Mouse (Mus musculus) liver, adult 2 months (tissue): ENCODE results near the gene Cic. TPM values are rescaled to one million over a fixed set of nuclear protein-coding genes. Genes with fewer than 3 reads are reported as not detected.
A peak's percentile ranks its signal among the peaks of the same experiment; 100 is the strongest.

Source experiments
- DNase-seq: peaks from one replicate; pipeline ENCODE4 v3.0.0-alpha.2; 2011; ENCODE audit warnings: low read depth, low spot score; ENCODE audit errors: extremely low read depth
- H3K27ac ChIP-seq: fragments of 200-500 bp; replicated peaks from 2 replicates; pipeline ENCODE4 v1.5.1; 2012; ENCODE audit warnings: low read depth, mild to moderate bottlenecking, control low read depth, inconsistent platforms, low read length; ENCODE audit not compliant: insufficient read depth
- H3K27me3 ChIP-seq: fragments of 200-500 bp; 2 replicates; pipeline ENCODE4 v1.6.1; 2012; ENCODE audit warnings: mild to moderate bottlenecking, moderate library complexity, low read length, inconsistent platforms; ENCODE audit not compliant: control insufficient read depth, insufficient read depth
- H3K36me3 ChIP-seq: fragments of 200-500 bp; 2 replicates; pipeline ENCODE4 v1.6.1; 2012; ENCODE audit warnings: low read length, inconsistent platforms; ENCODE audit not compliant: control insufficient read depth, insufficient read depth
- H3K4me1 ChIP-seq: fragments of 200-500 bp; 2 replicates; pipeline ENCODE4 v1.6.1; 2011; ENCODE audit warnings: low read length; ENCODE audit not compliant: control insufficient read depth, insufficient read depth
- H3K4me3 ChIP-seq: fragments of 200-500 bp; 2 replicates; pipeline ENCODE4 v1.5.1; 2011; ENCODE audit warnings: low read depth, mild to moderate bottlenecking, control low read depth, low read length, moderate library complexity; ENCODE audit not compliant: insufficient read depth
- H3K79me2 ChIP-seq: fragments of 200-500 bp; 2 replicates; pipeline ENCODE4 v1.6.1; 2012; ENCODE audit warnings: inconsistent platforms, mild to moderate bottlenecking, low read length, moderate library complexity; ENCODE audit not compliant: control insufficient read depth, insufficient read depth
- H3K9ac ChIP-seq: fragments of 200-500 bp; 2 replicates; pipeline ENCODE4 v1.6.1; 2012; ENCODE audit warnings: low read depth, mild to moderate bottlenecking, control low read depth, inconsistent platforms, low read length
- CTCF ChIP-seq: fragments of 200-500 bp; IDR thresholded peaks from 2 replicates; pipeline ENCODE4 v1.5.1; 2011; ENCODE audit warnings: low read depth, low read length, control low read depth
- POLR2A ChIP-seq: fragments of 200-500 bp; IDR thresholded peaks from 2 replicates; pipeline ENCODE4 v1.6.1; 2011; ENCODE audit warnings: low read length, control low read depth; ENCODE audit not compliant: insufficient read depth; ENCODE audit errors: extremely low read depth
- WGBS: fragments of 180-500 bp; shearing (Covaris S2); methylation state at CpG from one replicate; pipeline ENCODE4 v1.1.7; 2018; 5-methylcytosine and 5-hydroxymethylcytosine counted together
- polyA plus RNA-seq: library from polyadenylated mRNA; depleted of rRNA; stranded (reverse); fragments of >200 nt; gene quantifications from 2 replicates; pipeline ENCODE4 v1.2.3, GENCODE M21; 2012; rRNA removed
- total RNA-seq: library from RNA; depleted of rRNA; stranded (reverse); fragments of >200 nt; gene quantifications from 2 replicates; pipeline ENCODE4 v1.2.3, GENCODE M21; 2014; rRNA removed

The Cic gene
- total RNA-seq (5.3 and 8.3 TPM in 2 replicates), polyA plus RNA-seq (18.3 and 23.3 TPM in 2 replicates)

DNA sequence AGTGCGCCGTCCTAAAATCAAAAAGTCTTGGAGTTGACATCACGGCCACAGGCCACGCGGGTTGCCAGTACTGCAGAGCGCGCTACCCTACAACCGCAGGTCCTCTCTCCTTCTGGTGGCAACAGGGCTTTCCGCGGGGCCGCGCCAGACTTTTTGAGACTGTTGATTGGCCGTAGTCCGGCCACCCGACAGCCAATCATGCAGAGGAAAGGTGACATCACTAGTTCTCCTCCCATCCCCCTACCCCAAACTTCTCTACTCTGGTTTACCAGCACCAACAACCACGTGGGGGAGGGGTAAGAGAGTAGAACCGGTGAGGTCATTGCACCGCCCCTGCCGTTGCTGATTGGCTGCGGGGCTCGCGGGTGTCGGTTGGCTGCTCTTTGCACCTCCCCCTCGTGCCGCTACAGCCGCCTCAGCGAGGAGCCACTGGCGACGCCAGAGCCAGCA is at the start of gene Cic:
TSS of gene Cic (plus strand) at position 404 of the 450 bp plus-strand sequence.
- Histone ChIP-seq H3K9ac (peak within 1 kb of the TSS; percentile 84), H3K4me3 (peak within 1 kb of the TSS; percentile 73), H3K36me3 (no peaks in the 10 kb centered on the region), H3K27ac (peak within 1 kb of the TSS; percentile 96), H3K79me2 (peaks cover 27% of the 10 kb centered on the region), H3K4me1 (peaks cover 11% of the 10 kb centered on the region), H3K27me3 (no peaks in the 10 kb centered on the region)
- DNase-seq: peak; percentile 98
- WGBS: 1% methylated on average over 29 of the region's 29 CpGs
- no peak for TF ChIP-seq CTCF
- TF ChIP-seq POLR2A: peak; percentile 47; the same call in 1 of the 2 replicates

DNA sequence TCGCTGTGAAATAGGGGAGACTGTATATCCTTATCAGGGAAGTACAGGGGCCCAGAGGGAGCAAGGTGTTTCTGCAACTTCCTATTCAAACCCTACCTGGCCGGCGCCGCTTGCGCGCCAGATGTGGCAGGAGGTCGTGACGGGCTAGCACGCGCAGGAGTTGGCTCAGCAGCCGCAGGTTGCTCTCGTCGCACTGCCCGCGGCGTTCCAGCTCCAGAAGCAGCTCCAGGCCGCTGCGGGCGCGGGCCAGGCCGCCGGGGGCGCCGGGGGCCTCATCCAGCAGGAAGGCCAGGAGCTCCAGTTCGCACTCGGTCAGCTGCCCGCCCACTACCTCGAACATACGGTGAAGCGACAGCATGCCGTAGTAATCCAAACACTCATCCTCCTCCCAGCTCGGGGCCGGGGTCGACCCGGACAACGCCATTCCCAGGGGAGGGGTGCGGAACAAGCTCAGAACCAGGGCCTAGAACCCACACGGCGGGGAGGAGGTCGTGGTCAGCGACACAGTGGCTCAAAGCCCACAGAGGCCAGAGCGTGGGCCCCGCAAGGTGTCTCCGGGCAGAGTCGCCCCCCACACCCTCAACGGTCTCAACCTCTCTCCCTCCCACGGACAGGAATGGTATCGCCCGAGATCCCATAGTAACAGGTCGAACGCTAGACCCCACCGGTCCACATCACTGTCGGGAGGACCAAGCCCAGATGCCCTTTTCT is 48.6 kb upstream of the Cic start:
- H3K4me1 ChIP-seq: peaks cover 21% of the 10 kb centered on the region
- peak overlapping the region; percentile 78 for H3K9ac ChIP-seq
- WGBS: 1% methylated on average over 53 of the region's 53 CpGs
- peak; percentile 34 for DNase-seq
- peaks cover 5% of the 10 kb centered on the region for H3K36me3 ChIP-seq
- H3K27me3 ChIP-seq: no peaks in the 10 kb centered on the region
- no peak for TF ChIP-seq CTCF
- TF ChIP-seq POLR2A: no peak
- peak overlapping the region; percentile 79 for H3K27ac ChIP-seq
- peak overlapping the region; percentile 70 for H3K4me3 ChIP-seq
- H3K79me2 ChIP-seq: peaks cover 21% of the 10 kb centered on the region; the same call in 1 of the 2 replicates

DNA sequence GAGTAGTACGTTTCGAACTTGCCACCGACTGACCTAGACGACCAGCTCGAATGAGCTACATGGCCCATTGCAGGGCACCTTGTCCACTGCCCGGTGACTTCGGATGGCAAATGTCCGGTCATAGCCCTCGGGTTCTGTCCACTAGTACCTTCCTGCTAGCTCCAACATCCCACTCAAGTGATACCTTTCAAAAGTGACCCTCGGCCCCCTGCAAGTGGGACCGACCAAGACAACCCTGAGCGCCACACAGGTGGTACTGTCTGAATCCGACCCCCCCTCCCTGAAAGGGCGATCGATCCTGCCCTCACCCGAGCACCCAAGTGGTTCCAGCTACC is 48.1 kb upstream of the Cic start:
- H3K4me3 ChIP-seq: peak overlapping the region; percentile 70
- peaks cover 3% of the 10 kb centered on the region for H3K36me3 ChIP-seq
- DNase-seq: no peak
- 2% methylated on average over 16 of the region's 16 CpGs for WGBS
- peak overlapping the region; percentile 78 for H3K9ac ChIP-seq
- no peak for TF ChIP-seq CTCF
- TF ChIP-seq POLR2A: no peak
- H3K79me2 ChIP-seq: peaks cover 24% of the 10 kb centered on the region; the same call in 1 of the 2 replicates
- H3K27ac ChIP-seq: peak overlapping the region; percentile 79
- peaks cover 21% of the 10 kb centered on the region for H3K4me1 ChIP-seq
- H3K27me3 ChIP-seq: no peaks in the 10 kb centered on the region

DNA sequence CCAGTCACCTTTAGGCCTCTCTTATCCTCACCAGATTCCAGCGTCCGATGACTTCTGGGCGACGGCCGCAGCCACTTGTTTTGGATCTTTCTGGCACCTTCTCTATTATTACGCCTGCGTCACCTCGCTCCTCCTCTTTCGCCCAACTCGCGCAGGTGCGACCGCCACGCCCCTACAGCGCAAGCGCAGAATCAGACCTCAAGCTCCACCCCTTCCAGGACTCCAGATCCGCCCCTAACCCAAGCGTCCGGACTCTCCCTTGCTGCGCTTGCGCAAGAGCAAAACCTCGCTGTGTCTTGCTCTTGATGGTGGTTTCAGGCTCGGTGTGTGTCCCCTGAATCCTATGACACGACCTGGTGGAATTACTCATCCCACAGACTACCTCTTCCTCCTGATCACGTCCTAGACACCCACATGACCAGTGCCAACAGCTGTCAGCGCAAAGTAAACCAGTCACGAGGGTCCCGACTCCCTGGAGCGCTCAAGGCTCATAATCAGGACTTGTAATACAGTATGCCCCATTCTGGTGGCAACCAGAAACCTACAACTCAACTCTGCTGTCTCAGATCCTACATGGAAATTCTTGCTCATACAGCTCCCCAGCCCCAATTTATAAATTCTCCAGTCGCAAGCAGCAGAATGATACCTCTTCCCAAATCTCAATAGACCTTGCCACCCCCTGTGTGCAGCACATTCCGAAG is 47.6 kb upstream of the Cic start:
- Histone ChIP-seq H3K4me1 (peaks cover 21% of the 10 kb centered on the region), H3K9ac (peak overlapping the region; percentile 78), H3K27ac (peak overlapping the region; percentile 81), H3K27me3 (no peaks in the 10 kb centered on the region), H3K36me3 (peaks cover 3% of the 10 kb centered on the region), H3K4me3 (peak overlapping the region; percentile 70), H3K79me2 (peaks cover 24% of the 10 kb centered on the region; the same call in 1 of the 2 replicates)
- DNase-seq: peak; percentile 93
- WGBS: 4% methylated on average over 31 of the region's 31 CpGs
- TF ChIP-seq POLR2A (peak; percentile 89), CTCF (no peak)

DNA sequence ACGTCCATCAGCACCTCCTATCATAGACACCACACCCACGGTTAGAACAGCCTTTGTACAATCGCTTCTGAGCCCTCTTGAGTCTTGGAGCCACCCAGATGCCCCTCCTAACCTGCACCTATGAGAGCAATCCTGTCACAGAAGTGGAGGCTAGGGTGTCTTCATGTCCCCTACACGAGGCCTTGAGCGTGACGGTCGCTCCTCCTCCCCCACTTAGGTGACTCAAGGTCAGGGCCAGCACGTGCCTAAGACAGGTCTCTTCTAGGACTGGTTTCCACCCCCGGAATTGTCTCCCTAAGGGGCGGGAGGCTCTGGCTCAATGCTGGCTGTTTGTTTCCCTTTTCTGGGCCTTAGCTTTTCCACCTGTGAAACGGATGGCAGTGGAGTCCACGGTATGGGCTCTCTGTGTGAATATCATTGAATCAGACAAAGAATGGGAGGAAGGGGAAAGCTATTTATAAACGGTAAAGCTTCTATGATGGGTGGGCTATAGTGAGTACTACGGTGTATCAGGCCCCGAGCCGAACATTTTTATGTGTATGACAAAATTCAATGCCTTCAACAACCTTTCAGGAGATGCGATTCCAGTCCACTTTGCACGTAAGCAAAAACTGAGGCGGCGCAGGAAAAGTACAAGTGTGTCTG is 46.9 kb upstream of the Cic start, which contains the start of gene Dedd2:
TSS of gene Dedd2 (minus strand) at position 159 of the 645 bp plus-strand sequence.
- WGBS: 3% methylated on average over 20 of the region's 20 CpGs
- Histone ChIP-seq H3K27ac (peak within 1 kb of the TSS; percentile 81), H3K4me1 (peaks cover 21% of the 10 kb centered on the region), H3K4me3 (peak within 1 kb of the TSS; percentile 92), H3K9ac (peak within 1 kb of the TSS; percentile 84), H3K36me3 (no peaks in the 10 kb centered on the region; the same call in 1 of the 2 replicates), H3K79me2 (peaks cover 21% of the 10 kb centered on the region; the same call in 1 of the 2 replicates), H3K27me3 (no peaks in the 10 kb centered on the region)
- peak; percentile 61 for DNase-seq
- TF ChIP-seq CTCF (no peak), POLR2A (no peak)
